In the genomic region with DNA sequence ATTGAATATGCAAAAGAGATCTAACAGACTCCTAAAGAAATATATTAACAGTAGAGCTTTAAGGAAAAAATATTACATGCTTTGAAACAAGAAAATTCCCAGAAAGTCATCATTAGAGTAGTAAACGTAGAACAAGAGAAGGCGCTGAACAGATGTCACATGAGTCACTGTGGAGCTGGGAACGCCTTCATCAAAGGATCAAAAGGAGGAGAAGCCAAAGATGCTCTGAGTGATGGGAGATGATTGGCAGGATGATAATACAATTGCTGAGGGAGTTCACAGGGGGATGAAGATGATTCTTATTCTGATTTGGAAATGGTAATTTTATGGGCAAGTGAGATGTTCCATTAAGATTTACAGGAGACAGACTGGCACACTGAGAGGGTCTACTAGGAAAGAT, we compare ENCODE assay signal across 15 mouse cellular contexts.
DNase-seq lines count a peak whose midpoint lies in the region; ATAC-seq and TF ChIP-seq lines count a peak whose summit lies in the region.
"Had no signal": no experiment of that assay in that cellular context is flagged by ENCODE, and none has a peak within 500 bp of the region (broad histone marks: within the 10 kb centered on the region; RNA-seq: fewer than 3 reads in every experiment).

No protein-coding gene starts in this region.

- H3K36me3 ChIP-seq in forebrain, embryonic 14.5 days (ENCODE audit: control insufficient read depth, insufficient read depth, low read length) = no peaks in the 10 kb centered on the region
- no peaks in the 10 kb centered on the region for H3K36me3 ChIP-seq in forebrain, embryonic 10.5 days (replicated peaks)
- no peaks in the 10 kb centered on the region for H3K36me3 ChIP-seq in forebrain, postnatal 0 days (ENCODE audit: insufficient read depth)
- no peaks in the 10 kb centered on the region for H3K36me3 ChIP-seq in forebrain, embryonic 12.5 days (replicated peaks)
- H3K36me3 ChIP-seq: embryonic facial prominence, embryonic 10.5 days; embryonic facial prominence, embryonic 12.5 days had no signal

- no peak overlapping the region for H3K4me3 ChIP-seq in forebrain, embryonic 14.5 days (ENCODE audit: low read depth, low read length)
- no peak overlapping the region for H3K4me3 ChIP-seq in forebrain, embryonic 10.5 days
- H3K4me3 ChIP-seq in forebrain, postnatal 0 days (ENCODE audit: low read depth, low read length) = no peak overlapping the region
- H3K4me3 ChIP-seq in forebrain, embryonic 12.5 days (replicated peaks) = no peak overlapping the region
- H3K4me3 ChIP-seq: embryonic facial prominence, embryonic 10.5 days; embryonic facial prominence, embryonic 12.5 days had no signal

- H3K27me3 ChIP-seq in forebrain, embryonic 14.5 days (replicated peaks; ENCODE audit: control insufficient read depth, insufficient read depth, low read length) = no peaks in the 10 kb centered on the region
- H3K27me3 ChIP-seq in forebrain, embryonic 10.5 days (ENCODE audit: poor library complexity, severe bottlenecking) = no peaks in the 10 kb centered on the region
- no peaks in the 10 kb centered on the region for H3K27me3 ChIP-seq in forebrain, postnatal 0 days (ENCODE audit: insufficient read depth, low read length)
- H3K27me3 ChIP-seq in forebrain, embryonic 12.5 days = no peaks in the 10 kb centered on the region
- H3K27me3 ChIP-seq: embryonic facial prominence, embryonic 12.5 days had no signal

- no peaks in the 10 kb centered on the region for H3K9me3 ChIP-seq in forebrain, embryonic 14.5 days (replicated peaks; ENCODE audit: control insufficient read depth, low read length)
- H3K9me3 ChIP-seq in forebrain, embryonic 10.5 days = no peaks in the 10 kb centered on the region
- no peaks in the 10 kb centered on the region for H3K9me3 ChIP-seq in forebrain, postnatal 0 days (ENCODE audit: low read length)
- no peaks in the 10 kb centered on the region for H3K9me3 ChIP-seq in forebrain, embryonic 12.5 days
- H3K9me3 ChIP-seq: embryonic facial prominence, embryonic 10.5 days; embryonic facial prominence, embryonic 12.5 days had no signal

- no peak overlapping the region for H3K9ac ChIP-seq in forebrain, embryonic 14.5 days (ENCODE audit: low read length)
- no peak overlapping the region for H3K9ac ChIP-seq in forebrain, postnatal 0 days
- H3K9ac ChIP-seq in forebrain, embryonic 12.5 days = no peak overlapping the region
- H3K9ac ChIP-seq: embryonic facial prominence, embryonic 12.5 days had no signal

- TF ChIP-seq CTCF in forebrain, postnatal 0 days (IDR thresholded peaks at IDR 0.05; ENCODE audit: low read depth) = no peak

- 85% methylated on average over 3 of the region's 3 CpGs for WGBS in forebrain, embryonic 14.5 days
- 93% methylated on average over 3 of the region's 3 CpGs for WGBS in forebrain, embryonic 10.5 days
- 66% methylated on average over 3 of the region's 3 CpGs for whole genome bisulfite sequencing in forebrain, postnatal 0 days
- WGBS in forebrain, embryonic 12.5 days = 81% methylated on average over 3 of the region's 3 CpGs

- DNase-seq in forebrain, embryonic 14.5 days (ENCODE audit: low spot score) = peak; percentile 7
- no peak for DNase-seq in forebrain, embryonic 10.5 days (ENCODE audit: extremely low spot score, low spot score)
- no peak for DNase-seq in forebrain, postnatal 0 days
- no peak for DNase-seq in gastrocnemius, adult 8-10 months (ENCODE audit: low spot score in 2 of 2)
- DNase-seq: adrenal gland, adult 2 months; adrenal gland, postnatal 10 days; adrenal gland, postnatal 25 days; cerebellum, adult 11-12 months; cerebellum, adult 2 months; cerebellum, adult 9-10 months; cerebellum, postnatal 10 days; cerebellum, postnatal 25 days had no signal

- no peak for ATAC-seq in forebrain, embryonic 14.5 days
- peak; percentile 42; the same call in 1 of the 2 replicates for ATAC-seq in forebrain, postnatal 0 days
- no peak for ATAC-seq in forebrain, embryonic 12.5 days (ENCODE audit: low FRiP score)

- no peak overlapping the region for H3K27ac ChIP-seq in forebrain, embryonic 14.5 days (ENCODE audit: low read depth, low read length)
- H3K27ac ChIP-seq in forebrain, embryonic 10.5 days = no peak overlapping the region
- no peak overlapping the region for H3K27ac ChIP-seq in forebrain, postnatal 0 days (ENCODE audit: low read depth, low read length)
- H3K27ac ChIP-seq in forebrain, embryonic 12.5 days = no peak overlapping the region
- H3K27ac ChIP-seq: embryonic facial prominence, embryonic 10.5 days; embryonic facial prominence, embryonic 12.5 days had no signal

- no peaks in the 10 kb centered on the region for H3K4me1 ChIP-seq in forebrain, embryonic 14.5 days (ENCODE audit: control insufficient read depth, insufficient read depth, low read length)
- H3K4me1 ChIP-seq in forebrain, embryonic 10.5 days = no peaks in the 10 kb centered on the region
- no peaks in the 10 kb centered on the region for H3K4me1 ChIP-seq in forebrain, postnatal 0 days (ENCODE audit: insufficient read depth)
- no peaks in the 10 kb centered on the region for H3K4me1 ChIP-seq in forebrain, embryonic 12.5 days
- H3K4me1 ChIP-seq: embryonic facial prominence, embryonic 10.5 days; embryonic facial prominence, embryonic 12.5 days had no signal

- no peak overlapping the region for H3K4me2 ChIP-seq in forebrain, embryonic 14.5 days (ENCODE audit: low read length)
- H3K4me2 ChIP-seq in forebrain, postnatal 0 days (ENCODE audit: low read depth) = no peak overlapping the region
- no peak overlapping the region for H3K4me2 ChIP-seq in forebrain, embryonic 12.5 days
- H3K4me2 ChIP-seq: embryonic facial prominence, embryonic 12.5 days had no signal
